In the genomic region with DNA sequence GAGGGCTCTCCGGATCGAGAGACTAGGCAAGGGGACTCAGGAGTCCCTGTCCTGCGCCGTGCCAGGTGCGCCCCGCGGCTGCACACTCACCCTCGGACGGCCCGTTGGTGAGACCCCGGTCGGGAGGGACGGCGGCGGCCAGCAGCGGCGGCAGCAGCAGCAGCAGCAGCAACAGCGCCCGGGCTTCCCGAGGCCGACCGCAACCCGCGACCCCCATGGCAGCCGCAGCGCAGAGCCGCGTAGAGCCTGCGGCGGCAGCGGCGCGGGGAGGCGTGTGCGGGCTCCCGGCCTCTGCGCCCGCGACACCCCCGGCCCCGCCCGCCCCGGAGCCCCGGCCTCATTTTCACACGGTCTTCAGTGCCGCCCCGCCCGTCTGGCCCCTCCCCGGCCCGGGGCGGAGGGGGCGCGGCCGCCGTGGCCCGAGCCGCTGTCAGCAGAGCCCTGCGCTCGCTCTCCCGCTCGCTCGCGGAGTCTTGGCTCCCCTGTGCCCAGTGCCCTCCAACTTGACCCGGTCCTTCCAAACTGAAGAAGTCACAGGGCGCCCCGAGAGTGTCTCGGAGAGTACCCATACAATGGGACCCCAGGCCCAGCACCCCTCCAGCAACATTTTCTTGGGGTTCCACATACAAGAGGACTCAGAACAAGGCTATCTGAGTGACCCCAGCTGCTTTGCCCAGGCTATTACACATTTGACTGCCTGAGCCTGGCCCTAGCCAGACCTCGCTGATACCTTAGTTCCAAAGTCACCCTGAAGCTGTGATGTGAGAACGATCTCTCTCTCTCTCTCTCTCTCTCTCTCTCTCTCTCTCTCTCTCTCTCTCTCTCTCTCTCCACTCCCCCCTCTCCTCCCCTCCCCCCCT, we compare ENCODE assay signal across 7 mouse cellular contexts. TPM values are rescaled to one million over a fixed set of nuclear protein-coding genes. Genes with fewer than 3 reads are reported as not detected.
DNase-seq lines count a peak whose midpoint lies in the region; ATAC-seq and TF ChIP-seq lines count a peak whose summit lies in the region.

A gene (minus strand): TSS at position 310 of the 860 bp plus-strand sequence.

- H3K36me3 ChIP-seq in C2C12 (ENCODE audit: control insufficient read depth, insufficient read depth) = no peaks in the 10 kb centered on the region
- peaks cover 4% of the 10 kb centered on the region for H3K36me3 ChIP-seq in G1E (replicated peaks)
- H3K36me3 ChIP-seq in forebrain, embryonic 13.5 days (ENCODE audit: poor library complexity, severe bottlenecking) = no peaks in the 10 kb centered on the region
- H3K36me3 ChIP-seq in lung, embryonic 16.5 days (ENCODE audit: control insufficient read depth, insufficient read depth, low read length) = no peaks in the 10 kb centered on the region
- H3K36me3 ChIP-seq in stomach, embryonic 15.5 days = no peaks in the 10 kb centered on the region

- H3K9ac ChIP-seq in forebrain, embryonic 13.5 days = peak within 1 kb of the TSS; percentile 69
- peak within 1 kb of the TSS; percentile 80 for H3K9ac ChIP-seq in lung, embryonic 16.5 days (ENCODE audit: low read length)
- H3K9ac ChIP-seq in stomach, embryonic 15.5 days = peak within 1 kb of the TSS; percentile 22; the same call in 1 of the 2 replicates

- H3K4me3 ChIP-seq in C2C12 (ENCODE audit: insufficient read depth, poor library complexity, severe bottlenecking) (no peak within 1 kb of the TSS), G1E (ENCODE audit: low read depth, low read length) (peak within 1 kb of the TSS; percentile 77)
- H3K4me3 ChIP-seq in forebrain, embryonic 13.5 days = peak within 1 kb of the TSS; percentile 57
- H3K4me3 ChIP-seq in lung, embryonic 16.5 days (ENCODE audit: low read length) = peak within 1 kb of the TSS; percentile 66
- peak within 1 kb of the TSS; percentile 51 for H3K4me3 ChIP-seq in stomach, embryonic 15.5 days (replicated peaks)

- WGBS in forebrain, embryonic 13.5 days = 1% methylated on average over 36 of the region's 69 CpGs
- WGBS in lung, embryonic 16.5 days = 2% methylated on average over 53 of the region's 69 CpGs
- WGBS in stomach, embryonic 15.5 days = 2% methylated on average over 66 of the region's 69 CpGs

- H3K79me2 ChIP-seq in C2C12 (ENCODE audit: control insufficient read depth, insufficient read depth) = no peaks in the 10 kb centered on the region

- peak within 1 kb of the TSS; percentile 89 for H3K4me2 ChIP-seq in forebrain, embryonic 13.5 days
- peak within 1 kb of the TSS; percentile 97 for H3K4me2 ChIP-seq in lung, embryonic 16.5 days (ENCODE audit: low read depth, low read length)
- H3K4me2 ChIP-seq in stomach, embryonic 15.5 days = peak within 1 kb of the TSS; percentile 98

- no peaks in the 10 kb centered on the region for H3K79me3 ChIP-seq in C2C12 (ENCODE audit: low read depth)

- DNase-seq in G1E (ENCODE audit: low spot score) = peak; percentile 66
- DNase-seq in induced T-regulatory cell, adult 2 months (ENCODE audit: low read depth) = peak; percentile 3
- DNase-seq in frontal cortex, postnatal 36 days (ENCODE audit: low spot score in 2 of 2) = no peak

- no peak for ATAC-seq in G1E (ENCODE audit: extremely low read depth, insufficient number of reproducible peaks, low FRiP score, poor library complexity, severe bottlenecking)
- ATAC-seq in forebrain, embryonic 13.5 days = peak; percentile 79
- peak; percentile 79 for ATAC-seq in lung, embryonic 16.5 days (ENCODE audit: low read depth)
- peak; percentile 61 for ATAC-seq in stomach, embryonic 15.5 days (ENCODE audit: insufficient read depth, low FRiP score, low read depth)

- TF ChIP-seq CTCF in C2C12 (IDR thresholded peaks at IDR 0.05; ENCODE audit: control insufficient read depth, insufficient read depth, insufficient read length) (no peak), G1E (IDR thresholded peaks at IDR 0.05; ENCODE audit: low read depth, low read length) (no peak)

- no peak within 1 kb of the TSS for H3K27ac ChIP-seq in forebrain, embryonic 13.5 days
- H3K27ac ChIP-seq in lung, embryonic 16.5 days (ENCODE audit: low read length) = no peak within 1 kb of the TSS
- no peak within 1 kb of the TSS for H3K27ac ChIP-seq in stomach, embryonic 15.5 days

- H3K27me3 ChIP-seq in C2C12 (ENCODE audit: control insufficient read depth, insufficient read depth, insufficient read length) (peaks cover 29% of the 10 kb centered on the region), G1E (ENCODE audit: insufficient read depth, low read length) (peaks cover 11% of the 10 kb centered on the region; the same call in 1 of the 2 replicates)
- H3K27me3 ChIP-seq in forebrain, embryonic 13.5 days = peaks cover 40% of the 10 kb centered on the region
- peaks cover 17% of the 10 kb centered on the region; the same call in 1 of the 2 replicates for H3K27me3 ChIP-seq in lung, embryonic 16.5 days (ENCODE audit: control insufficient read depth, insufficient read depth, low read depth, low read length)
- peaks cover 18% of the 10 kb centered on the region for H3K27me3 ChIP-seq in stomach, embryonic 15.5 days (replicated peaks)

- H3K9me3 ChIP-seq in G1E (replicated peaks) = no peaks in the 10 kb centered on the region
- H3K9me3 ChIP-seq in forebrain, embryonic 13.5 days (replicated peaks) = no peaks in the 10 kb centered on the region
- H3K9me3 ChIP-seq in lung, embryonic 16.5 days (ENCODE audit: control insufficient read depth, low read length) = no peaks in the 10 kb centered on the region
- no peaks in the 10 kb centered on the region for H3K9me3 ChIP-seq in stomach, embryonic 15.5 days

- peaks cover 82% of the 10 kb centered on the region for H3K4me1 ChIP-seq in G1E (ENCODE audit: insufficient read depth, low read depth, low read length)
- H3K4me1 ChIP-seq in forebrain, embryonic 13.5 days = peaks cover 25% of the 10 kb centered on the region
- peaks cover 17% of the 10 kb centered on the region for H3K4me1 ChIP-seq in lung, embryonic 16.5 days (replicated peaks; ENCODE audit: control insufficient read depth, insufficient read depth, low read length)
- H3K4me1 ChIP-seq in stomach, embryonic 15.5 days = peaks cover 9% of the 10 kb centered on the region

- peak within 1 kb of the TSS; percentile 31 for H3ac ChIP-seq in C2C12 (ENCODE audit: control insufficient read depth, insufficient read length, low read depth)

TF ChIP-seq in C2C12, 6 proteins besides CTCF, POLR2A, EP300 and RAD21:
- TF ChIP-seq MAX (IDR thresholded peaks at IDR 0.05) = no peak
- no peak for TF ChIP-seq FOSL1 (IDR thresholded peaks at IDR 0.05; ENCODE audit: insufficient read depth, low read length, poor library complexity, severe bottlenecking)
- no peak for TF ChIP-seq MYOD1 (IDR thresholded peaks at IDR 0.05; ENCODE audit: control insufficient read depth, insufficient read length, low read depth)
- TF ChIP-seq CEBPB (IDR thresholded peaks at IDR 0.05; ENCODE audit: low read depth) = no peak
- TF ChIP-seq MYOG (IDR thresholded peaks at IDR 0.05; ENCODE audit: control insufficient read depth, extremely low read depth, insufficient read length) = no peak
- no peak for TF ChIP-seq USF1 (IDR thresholded peaks at IDR 0.05; ENCODE audit: low read depth)

RNA-seq across cellular contexts. Expression of the gene that starts here (rescaled TPM):
- 0.06 TPM for polyA plus RNA-seq in C2C12 (2012; fragmentation: generic; extraction: Trizol)
- total RNA-seq in G1E (2014; fragmentation: Nextera tagmentation) = 10.3 and 11.1 TPM in 2 replicates
- total RNA-seq in G1E (2017) = 3.0 and 3.1 TPM in 2 replicates
- polyA plus RNA-seq in G1E (2012) = 0.20 TPM in 2 replicates
- 0.77 and 0.79 TPM in 2 replicates for polyA plus RNA-seq in forebrain, embryonic 13.5 days (2015; fragmentation: Nextera tagmentation; extraction: Ambion mirVana)
- 4.1 and 4.6 TPM in 2 replicates for polyA plus RNA-seq in lung, embryonic 16.5 days (2015; fragmentation: Nextera tagmentation; extraction: Ambion mirVana)
- polyA plus RNA-seq in stomach, embryonic 15.5 days (2015; fragmentation: Nextera tagmentation; extraction: Ambion mirVana) = 1.5 TPM in 2 replicates

Comparison
In these comparisons a context has a peak if more than half of its experiments do, and no peak if none do; other contexts are left out.
1. Peak in ATAC-seq, H3K4me3 ChIP-seq, H3K9ac ChIP-seq and H3K4me2 ChIP-seq in forebrain, embryonic 13.5 days; RNA of the gene not detected or under 1 TPM.
2. DNase-seq: peak in G1E (single experiment) and induced T-regulatory cell, adult 2 months (single experiment); none in frontal cortex, postnatal 36 days (0 of 2).
3. H3K9ac ChIP-seq: peak in every context shown above with its lines; median percentile 80 in lung, embryonic 16.5 days; 69 in forebrain, embryonic 13.5 days; 22 in stomach, embryonic 15.5 days.
4. Peak in every context shown above with its lines, with median percentiles within 50 percentile points of each other: H3K4me2 ChIP-seq.